Mouse (Mus musculus) kidney, postnatal 0 days (tissue): ENCODE data around the gene Tmem210. TPM values are rescaled to one million over a fixed set of nuclear protein-coding genes. Genes with fewer than 3 reads are reported as not detected.

Experiments
- ATAC-seq: fragments of 200-750 bp; cut with Nextera tagmentation; replicated peaks from 2 replicates; pipeline ENCODE4 v1.8.0; 2017; ENCODE audit warnings: low read depth, moderate number of reproducible peaks, moderate TSS enrichment, moderate library complexity; ENCODE audit not compliant: low FRiP score
- DNase-seq: peaks from one replicate; pipeline ENCODE4 v3.0.0-alpha.2; 2016; ENCODE audit warnings: low spot score
- H3K27ac ChIP-seq: fragments of 300-500 bp; sonication (generic); 2 replicates; pipeline ENCODE4 v1.5.1; 2014; ENCODE audit warnings: mild to moderate bottlenecking
- H3K27me3 ChIP-seq: fragments of 300-500 bp; sonication (generic); 2 replicates; pipeline ENCODE4 v1.6.1; 2014; ENCODE audit warnings: low read length, mixed read lengths; ENCODE audit not compliant: insufficient read depth
- H3K36me3 ChIP-seq: fragments of 300-500 bp; sonication (generic); 2 replicates; pipeline ENCODE4 v1.6.1; 2014; ENCODE audit warnings: low read length, mixed read lengths; ENCODE audit not compliant: insufficient read depth
- H3K4me1 ChIP-seq: fragments of 300-500 bp; sonication (generic); replicated peaks from 2 replicates; pipeline ENCODE4 v1.6.1; 2014; ENCODE audit warnings: antibody characterized with exemption, low read length, mixed read lengths; ENCODE audit not compliant: insufficient read depth
- H3K4me2 ChIP-seq: fragments of 300-500 bp; sonication (generic); 2 replicates; pipeline ENCODE4 v1.6.1; 2014; ENCODE audit warnings: mild to moderate bottlenecking, low read length, moderate library complexity, mixed read lengths
- H3K4me3 ChIP-seq: fragments of 300-500 bp; sonication (generic); replicated peaks from 2 replicates; pipeline ENCODE4 v1.5.1; 2014; ENCODE audit warnings: low read depth, low read length
- H3K9ac ChIP-seq: fragments of 300-500 bp; sonication (generic); 2 replicates; pipeline ENCODE4 v1.6.1; 2014; ENCODE audit warnings: low read depth, low read length
- H3K9me3 ChIP-seq: fragments of 300-500 bp; sonication (generic); replicated peaks from 2 replicates; pipeline ENCODE4 v1.6.1; 2016; ENCODE audit warnings: low read length, inconsistent platforms, mixed read lengths
- CTCF ChIP-seq: IDR thresholded peaks from 2 replicates; pipeline ENCODE4 v1.5.1; 2016; ENCODE audit warnings: antibody characterized with exemption, low read depth, mild to moderate bottlenecking, moderate library complexity
- WGBS: fragments of 180-500 bp; shearing (Covaris S2); extraction: QIAGEN DNeasy Blood & Tissue Kit; methylation state at CpG from one replicate; pipeline ENCODE4 v1.1.7; 2014; 5-methylcytosine and 5-hydroxymethylcytosine counted together
- polyA plus RNA-seq: library from polyadenylated mRNA; unstranded; fragments of >200 nt; fragmentation: Nextera tagmentation; extraction: Ambion mirVana; gene quantifications from 2 replicates; pipeline ENCODE4 v1.2.1, GENCODE M21; 2015

Tmem210 gene
- polyA plus RNA-seq, 1 experiment from 2014 or later: not detected

- WGBS: 62% methylated on average over 2 of the region's 2 CpGs
- TF ChIP-seq CTCF: peak; percentile 63
- Histone ChIP-seq H3K4me1 (peaks cover 17% of the 10 kb centered on the region), H3K4me2 (no peak overlapping the region), H3K27me3 (no peaks in the 10 kb centered on the region), H3K36me3 (no peaks in the 10 kb centered on the region), H3K4me3 (no peak overlapping the region), H3K9me3 (no peaks in the 10 kb centered on the region), H3K27ac (no peak overlapping the region), H3K9ac (no peak overlapping the region)
- ATAC-seq (no peak), DNase-seq (no peak)
These were observed 29.1 kb upstream of the Tmem210 start for GRCm38 (mm10) chr2:25258887-25259286.

DNA sequence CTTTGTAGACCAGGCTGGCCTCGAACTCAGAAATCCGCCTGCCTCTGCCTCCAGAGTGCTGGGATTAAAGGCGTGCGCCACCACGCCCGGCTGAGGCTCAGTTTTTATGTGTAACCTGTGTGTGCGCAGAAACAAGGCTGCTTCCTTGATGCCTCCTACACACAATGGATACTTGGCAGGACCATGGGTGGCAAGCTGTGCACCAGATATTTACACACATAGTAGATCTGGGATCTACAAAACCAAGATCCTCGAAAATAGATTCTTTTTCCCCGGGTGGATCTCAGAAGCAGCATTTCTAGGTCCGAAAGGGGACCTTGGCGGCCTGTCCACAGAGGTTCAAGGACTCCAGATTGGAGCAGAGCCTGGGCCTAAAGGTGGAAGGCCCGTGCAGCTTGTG is 26.1 kb upstream of the Tmem210 start:
- H3K9ac ChIP-seq: no peak overlapping the region; the same call in 1 of the 2 replicates
- no peak for TF ChIP-seq CTCF
- DNase-seq: no peak
- H3K4me2 ChIP-seq: peak overlapping the region; percentile 99
- H3K27ac ChIP-seq: peak overlapping the region; percentile 62; the same call in 1 of the 2 replicates
- ATAC-seq: no peak
- no peaks in the 10 kb centered on the region for H3K36me3 ChIP-seq
- H3K27me3 ChIP-seq: no peaks in the 10 kb centered on the region
- H3K4me1 ChIP-seq: peaks cover 31% of the 10 kb centered on the region
- H3K4me3 ChIP-seq: peak overlapping the region; percentile 62
- WGBS: 45% methylated on average over 12 of the region's 12 CpGs
- H3K9me3 ChIP-seq: no peaks in the 10 kb centered on the region

DNA sequence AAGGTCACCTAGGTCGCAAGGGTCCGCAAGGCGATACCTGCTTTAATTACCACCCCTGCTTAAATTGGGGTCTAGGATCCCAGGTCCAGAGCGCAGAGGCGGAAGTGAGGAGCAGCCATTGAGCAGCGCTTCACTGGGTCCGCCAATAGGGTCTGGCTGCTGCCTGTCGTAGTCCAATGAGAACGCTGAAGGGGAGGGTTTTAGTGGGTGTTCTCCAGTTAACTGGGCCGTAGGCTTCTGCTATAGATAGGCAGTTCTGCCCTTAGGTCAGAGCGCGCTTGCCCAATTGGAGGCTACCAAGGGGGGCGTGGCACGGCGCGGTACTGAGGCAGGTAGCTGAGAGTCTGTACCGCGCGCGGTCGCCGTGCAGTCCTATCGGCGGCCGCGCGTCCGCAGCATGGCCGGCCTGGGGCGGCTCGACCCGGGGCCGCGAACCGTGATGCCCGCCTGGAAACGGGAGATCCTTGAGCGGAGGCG is 25.6 kb upstream of the Tmem210 start, which contains the start of gene Tprn:
Gene Tprn (plus strand): TSS at position 328 of the 477 bp plus-strand sequence.
- peak within 1 kb of the TSS; percentile 99 for H3K4me2 ChIP-seq
- under 1% methylated on average over 39 of the region's 39 CpGs for WGBS
- peak within 1 kb of the TSS; percentile 70 for H3K27ac ChIP-seq

GRCm38 (mm10) chr2:25262795-25263622 is 24.9 kb upstream of the Tmem210 start:
- DNase-seq (no peak), ATAC-seq (no peak; the same call in 1 of the 2 replicates)
- Histone ChIP-seq H3K27me3 (no peaks in the 10 kb centered on the region), H3K9ac (peak overlapping the region; percentile 75), H3K27ac (peak overlapping the region; percentile 70), H3K36me3 (no peaks in the 10 kb centered on the region), H3K4me3 (peak overlapping the region; percentile 62), H3K4me2 (peak overlapping the region; percentile 99), H3K9me3 (no peaks in the 10 kb centered on the region), H3K4me1 (peaks cover 32% of the 10 kb centered on the region)
- no peak for TF ChIP-seq CTCF
- WGBS: under 1% methylated on average over 78 of the region's 82 CpGs

More for the DNA sequence above, 25.6 kb upstream of the Tmem210 start, which contains the start of gene Tprn:
- DNase-seq (peak; percentile 99), ATAC-seq (peak; percentile 95)
- peaks cover 32% of the 10 kb centered on the region for H3K4me1 ChIP-seq
- peak within 1 kb of the TSS; percentile 75 for H3K9ac ChIP-seq
- no peaks in the 10 kb centered on the region for H3K36me3 ChIP-seq
- no peaks in the 10 kb centered on the region for H3K27me3 ChIP-seq
- peak within 1 kb of the TSS; percentile 62 for H3K4me3 ChIP-seq
- no peak for TF ChIP-seq CTCF
- no peaks in the 10 kb centered on the region for H3K9me3 ChIP-seq

DNA sequence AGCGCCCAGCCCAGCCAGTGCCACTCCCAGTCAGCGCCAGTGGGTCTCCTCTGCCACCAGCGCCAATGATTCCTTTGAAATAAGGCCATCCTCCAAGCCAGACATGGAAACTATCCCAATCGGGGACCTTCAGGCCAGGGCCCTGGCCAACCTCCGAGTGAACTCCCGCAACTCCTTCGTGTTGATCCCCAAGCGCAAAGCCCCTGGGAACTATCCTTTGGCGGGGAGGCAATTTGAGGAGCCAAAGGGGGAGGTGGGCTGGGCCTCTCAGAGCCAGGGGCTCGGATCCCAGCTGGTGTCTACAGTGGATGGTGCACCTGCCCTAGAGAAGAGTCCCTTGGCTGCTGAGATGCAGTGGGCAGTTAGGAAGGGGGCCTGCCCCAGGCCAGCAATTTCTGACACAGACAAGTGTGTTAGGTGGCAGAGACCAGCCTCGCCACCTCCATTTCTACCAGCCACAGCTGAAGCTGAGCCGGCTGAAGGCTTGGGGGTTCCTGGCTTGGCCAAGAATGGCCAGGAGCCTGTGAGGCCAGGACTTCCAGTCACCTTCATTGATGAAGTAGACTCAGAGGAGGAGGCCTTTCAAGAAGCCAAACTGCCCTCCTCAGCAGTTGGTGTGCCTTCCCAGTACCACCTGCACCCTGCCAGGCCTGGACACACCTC is 24.2 kb upstream of the Tmem210 start:
- peak overlapping the region; percentile 62 for H3K4me3 ChIP-seq
- ATAC-seq (no peak), DNase-seq (no peak)
- H3K4me2 ChIP-seq: peak overlapping the region; percentile 99
- peak overlapping the region; percentile 75 for H3K9ac ChIP-seq
- H3K27me3 ChIP-seq: no peaks in the 10 kb centered on the region
- H3K9me3 ChIP-seq: no peaks in the 10 kb centered on the region
- H3K36me3 ChIP-seq: peaks cover 4% of the 10 kb centered on the region; the same call in 1 of the 2 replicates
- no peak overlapping the region for H3K27ac ChIP-seq
- peaks cover 32% of the 10 kb centered on the region for H3K4me1 ChIP-seq
- TF ChIP-seq CTCF: no peak
- WGBS: 25% methylated on average over 12 of the region's 12 CpGs

DNA sequence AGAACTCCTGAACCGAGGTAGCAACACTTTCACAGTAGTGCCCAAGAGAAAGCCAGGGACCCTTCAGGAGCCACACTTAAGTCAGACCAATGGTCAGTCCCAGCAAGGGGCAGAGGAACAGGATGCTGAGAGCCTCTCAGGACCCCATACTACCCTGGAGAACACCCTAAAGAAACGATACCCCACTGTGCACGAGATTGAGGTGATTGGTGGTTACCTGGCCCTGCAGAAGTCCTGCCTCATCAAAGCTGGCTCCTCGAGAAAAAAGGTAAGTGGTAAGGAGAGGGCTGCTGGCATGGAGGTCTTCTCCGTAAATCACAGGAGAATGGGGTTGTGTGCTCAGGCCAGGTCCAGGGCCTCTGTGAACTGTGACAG is 23.7 kb upstream of the Tmem210 start:
- 78% methylated on average over 5 of the region's 5 CpGs for WGBS

More for the DNA sequence above, 23.7 kb upstream of the Tmem210 start:
- H3K27ac ChIP-seq: 0 out of 2 replicates have a peak overlapping the region, but pooled peaks have one; percentile 43
- DNase-seq: no peak
- no peaks in the 10 kb centered on the region for H3K27me3 ChIP-seq
- H3K4me1 ChIP-seq: peaks cover 32% of the 10 kb centered on the region
- H3K4me3 ChIP-seq: peak overlapping the region; percentile 62; the same call in 1 of the 2 replicates
- ATAC-seq: no peak
- peak overlapping the region; percentile 75 for H3K9ac ChIP-seq
- H3K9me3 ChIP-seq: no peaks in the 10 kb centered on the region
- TF ChIP-seq CTCF: no peak
- H3K36me3 ChIP-seq: peaks cover 7% of the 10 kb centered on the region; the same call in 1 of the 2 replicates
- peak overlapping the region; percentile 99 for H3K4me2 ChIP-seq
